Mouse (Mus musculus) urinary bladder, postnatal 14 days (tissue): ENCODE data around the gene Tmem145.
"Not testable (repeated sequence)": the region's sequence is repeated elsewhere in the genome, so short reads cannot be mapped to it uniquely, and the experiment has no call there.

Experiments used
- DNase-seq: peaks from one replicate; pipeline ENCODE4 v3.0.0; 2021; ENCODE audit warnings: low spot score

The Tmem145 gene

GRCm38 (mm10) chr7:25323219-25323618 lies 17.3 kb downstream of the Tmem145 start:
- no peak for DNase-seq

- DNase-seq: not testable (repeated sequence)
Measured at GRCm38 (mm10) chr7:25325431-25325830, 19.5 kb downstream of the Tmem145 start.

- no peak for DNase-seq
Measured at GRCm38 (mm10) chr7:25326233-25326632, 20.3 kb downstream of the Tmem145 start.

GRCm38 (mm10) chr7:25333596-25334307 lies 27.8 kb downstream of the Tmem145 start:
- DNase-seq: peak; percentile 72

DNA sequence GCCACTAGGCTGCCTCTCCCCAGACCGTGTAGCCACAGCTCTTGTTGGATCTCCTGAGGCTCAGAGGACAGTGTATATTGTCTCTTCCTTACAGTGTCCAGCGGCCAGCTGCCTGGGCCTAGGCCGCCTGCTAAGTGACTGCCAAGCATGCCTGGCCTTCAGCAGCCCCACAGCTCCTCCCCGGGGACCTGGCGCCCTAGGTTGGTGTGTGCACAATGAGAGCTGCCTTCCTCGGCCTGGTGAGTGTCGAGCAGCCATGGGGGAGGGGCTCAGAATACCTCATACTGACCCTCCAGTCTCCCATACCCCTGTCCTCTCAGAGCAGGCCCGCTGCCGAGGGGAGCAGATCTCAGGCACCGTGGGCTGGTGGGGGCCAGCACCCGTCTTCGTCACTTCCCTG lies 28.6 kb downstream of the Tmem145 start:
- DNase-seq: no peak

DNA sequence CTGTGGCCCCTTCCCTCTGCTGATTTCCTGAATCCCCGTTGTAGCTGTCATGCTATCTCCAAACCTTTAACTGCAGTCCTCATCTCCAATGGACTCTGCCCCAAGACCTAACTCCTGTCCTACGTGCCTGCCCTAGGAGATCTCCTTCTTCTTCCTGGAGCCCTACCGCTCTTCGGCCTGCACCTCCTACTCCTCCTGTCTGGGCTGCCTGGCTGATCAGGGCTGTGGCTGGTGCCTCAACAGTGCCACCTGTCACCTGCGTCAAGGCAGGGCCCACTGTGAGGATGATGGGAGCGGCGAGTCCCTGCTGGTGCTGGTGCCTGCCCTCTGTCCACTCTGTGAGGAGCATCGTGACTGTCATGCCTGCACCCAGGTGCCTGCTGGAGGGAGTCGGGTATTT lies 33.4 kb downstream of the Tmem145 start:
- DNase-seq: no peak

GRCm38 (mm10) chr7:25341000-25341784 lies 35.3 kb downstream of the Tmem145 start:
- DNase-seq: no peak

DNA sequence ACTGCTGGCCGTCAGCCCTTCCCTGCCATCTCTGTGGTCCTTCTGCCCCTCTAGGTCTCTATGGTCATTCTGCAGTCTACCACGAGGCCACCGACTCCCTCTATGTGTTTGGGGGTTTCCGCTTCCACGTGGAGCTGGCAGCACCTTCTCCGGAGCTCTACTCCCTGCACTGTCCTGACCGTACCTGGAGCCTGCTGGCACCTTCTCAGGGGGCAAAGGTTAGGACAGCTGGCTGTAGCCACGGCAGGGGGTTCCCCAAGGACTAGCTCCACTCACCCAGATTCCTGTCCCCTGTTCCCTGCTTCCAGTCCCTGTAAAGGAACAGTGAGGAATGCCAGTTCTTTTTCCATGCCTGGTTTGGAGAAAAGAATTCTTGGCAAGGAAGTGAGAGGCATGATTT lies 43.0 kb downstream of the Tmem145 start:
- DNase-seq: no peak

- DNase-seq: no peak
Measured at GRCm38 (mm10) chr7:25358721-25359206, 52.9 kb downstream of the Tmem145 start.

GRCm38 (mm10) chr7:25363151-25363550 lies 57.2 kb downstream of the Tmem145 start:
- DNase-seq: no peak

DNA sequence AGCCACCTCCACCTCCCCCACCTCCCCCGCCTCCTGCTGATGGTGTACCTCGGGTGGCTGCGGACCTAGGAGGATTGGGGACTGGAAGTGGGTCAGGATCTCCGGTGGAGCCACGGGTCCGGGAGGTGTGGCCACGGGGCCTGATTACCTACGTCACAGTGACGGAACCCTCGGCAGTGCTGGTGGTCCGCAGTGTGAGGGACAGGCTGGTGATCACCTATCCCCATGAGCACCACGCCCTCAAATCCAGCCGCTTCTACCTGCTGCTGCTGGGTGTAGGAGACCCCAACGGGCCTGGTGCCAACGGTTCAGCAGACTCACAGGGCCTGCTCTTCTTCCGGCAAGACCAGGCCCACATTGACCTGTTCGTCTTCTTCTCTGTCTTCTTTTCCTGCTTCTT lies 57.7 kb downstream of the Tmem145 start:
- DNase-seq: no peak
